Mouse (Mus musculus) cerebellum, postnatal 25 days (tissue): ENCODE data around the gene Ly6g6c.

Source experiments
- DNase-seq, 2 experiments: peaks; one replicate each; pipeline ENCODE4 v3.0.0; 2021; ENCODE audit warnings: mixed read lengths in 2 of 2

Ly6g6c gene

DNA sequence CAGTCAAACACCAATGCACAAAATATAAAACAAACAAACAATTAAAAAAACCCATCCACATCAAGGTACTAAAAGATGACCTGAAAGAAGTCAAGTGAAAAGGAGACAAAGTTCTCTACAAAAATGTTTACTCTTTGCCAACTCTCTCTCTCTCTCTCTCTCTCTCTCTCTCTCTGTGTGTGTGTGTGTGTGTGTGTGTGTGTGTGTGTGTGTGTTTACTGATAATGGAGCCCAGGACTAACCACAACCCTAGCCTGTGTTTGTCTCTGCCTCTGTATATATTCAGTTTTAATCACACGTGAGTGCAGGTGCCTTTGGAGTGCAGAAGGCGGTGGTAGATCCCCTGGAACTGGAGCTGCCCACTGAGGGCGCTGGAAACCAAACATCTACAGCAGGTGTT lies 8.1 kb upstream of the Ly6g6c start:
- DNase-seq: no peak

DNA sequence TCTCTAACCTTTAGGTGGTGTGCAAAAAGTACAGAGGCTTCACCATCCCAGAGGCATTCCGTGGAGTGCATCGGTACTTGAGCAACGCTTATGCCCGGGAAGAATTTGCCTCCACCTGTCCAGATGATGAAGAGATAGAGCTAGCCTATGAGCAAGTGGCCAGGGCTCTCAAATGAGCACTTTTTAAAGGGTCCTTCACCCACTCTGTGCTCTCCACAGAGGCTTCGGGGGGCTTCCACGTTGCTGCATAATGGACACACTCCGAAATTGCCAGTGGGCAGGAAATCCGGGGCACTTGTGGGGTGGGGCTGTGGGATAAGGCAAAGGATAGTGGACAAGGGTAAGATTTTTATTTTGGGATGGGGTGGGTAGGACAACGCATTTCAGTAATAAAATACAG lies 6.9 kb upstream of the Ly6g6c start:
- peak in 1 of 2 experiments; percentile 12 for DNase-seq

DNA sequence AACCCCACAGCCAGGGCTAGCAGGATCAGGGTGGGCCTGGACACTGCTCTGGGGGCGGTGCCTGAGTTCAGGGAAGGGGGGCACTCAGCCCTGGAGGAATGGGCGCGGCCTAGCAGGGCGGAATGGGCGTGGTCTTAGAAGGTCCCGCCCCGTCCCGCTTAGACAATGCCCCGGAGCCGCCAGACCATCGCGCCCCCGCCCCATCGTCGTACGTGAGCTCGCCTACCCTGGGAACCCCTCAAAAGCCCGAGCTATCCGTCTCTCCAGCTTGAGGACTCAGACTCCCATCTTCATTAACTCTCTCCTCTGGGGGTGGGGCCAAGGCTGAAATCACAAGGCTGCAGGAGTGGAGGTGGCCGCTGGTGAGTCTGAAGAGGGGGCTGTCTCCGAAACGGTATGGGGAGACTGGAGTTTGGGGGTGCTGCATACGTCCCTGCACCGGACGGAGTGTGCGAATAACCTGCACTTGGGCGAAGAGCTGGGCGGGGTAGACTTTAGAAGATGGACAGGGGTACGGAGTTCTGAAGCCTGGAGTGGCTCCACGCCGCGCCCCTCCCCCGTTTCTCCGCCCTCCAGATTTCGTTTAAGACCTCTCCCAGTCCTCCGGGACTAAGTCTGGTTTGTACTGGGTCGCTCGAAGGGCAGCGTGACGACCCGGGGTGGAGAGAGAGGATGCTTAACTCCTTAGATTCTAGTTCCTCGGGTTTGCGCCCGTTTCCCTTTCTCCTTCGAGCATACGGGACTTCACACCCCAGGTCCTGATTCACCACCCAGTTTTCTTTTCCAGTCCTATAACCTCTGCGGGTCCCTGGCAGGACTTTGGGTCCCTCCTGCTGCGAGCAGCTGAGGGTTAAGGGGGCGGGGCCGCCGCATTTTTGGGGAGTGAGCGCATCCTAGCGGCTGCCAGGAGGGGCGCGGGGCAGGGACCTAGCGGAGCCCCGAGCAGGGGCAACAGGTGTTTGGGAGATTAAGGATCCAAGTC lies 6.0 kb upstream of the Ly6g6c start, which contains the start of gene Ddah2:
TSS of gene Ddah2 (plus strand) at position 125 of the 982 bp plus-strand sequence.
- peak; percentile 85 to 91 for DNase-seq

DNA sequence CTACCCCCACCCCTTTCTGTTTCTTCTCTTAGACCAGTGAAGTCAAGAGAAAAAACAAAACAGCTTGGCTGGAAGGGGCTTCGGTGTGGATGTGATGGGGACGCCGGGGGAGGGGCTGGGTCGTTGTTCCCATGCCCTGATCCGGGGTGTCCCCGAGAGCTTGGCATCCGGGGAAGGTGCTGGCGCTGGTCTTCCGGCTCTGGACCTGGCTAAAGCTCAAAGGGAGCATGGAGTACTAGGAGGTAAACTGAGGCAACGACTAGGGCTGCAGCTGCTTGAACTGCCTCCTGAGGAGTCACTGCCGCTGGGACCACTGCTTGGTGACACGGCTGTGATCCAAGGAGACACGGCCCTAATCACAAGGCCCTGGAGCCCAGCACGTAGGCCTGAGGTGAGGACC lies 5.1 kb upstream of the Ly6g6c start:
- peak in 1 of 2 experiments; percentile 27 for DNase-seq

DNA sequence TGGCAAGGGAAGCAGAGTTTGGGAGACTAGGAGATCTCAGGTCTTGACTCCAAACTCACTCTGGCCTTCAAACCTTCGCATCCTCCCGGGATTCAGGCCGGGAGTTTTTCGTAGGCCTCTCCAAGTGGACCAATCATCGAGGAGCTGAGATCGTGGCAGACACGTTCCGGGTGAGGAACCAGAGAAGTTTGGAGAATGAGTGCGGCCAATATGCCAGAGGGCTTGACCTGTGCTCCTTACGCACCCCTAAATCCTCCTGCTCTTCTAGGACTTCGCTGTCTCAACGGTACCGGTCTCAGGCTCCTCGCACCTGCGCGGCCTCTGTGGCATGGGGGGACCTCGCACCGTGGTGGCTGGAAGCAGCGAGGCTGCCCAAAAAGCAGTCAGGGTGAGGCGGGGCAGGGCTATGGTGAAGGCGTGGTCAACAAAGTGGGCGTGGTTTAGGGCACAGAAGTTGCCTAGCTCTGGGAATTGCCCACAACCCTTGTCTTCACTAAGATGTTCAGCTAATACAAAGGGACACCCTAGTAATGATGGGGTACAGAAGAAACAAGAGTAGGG lies 4.4 kb upstream of the Ly6g6c start:
- DNase-seq: peak; percentile 29 to 57

DNA sequence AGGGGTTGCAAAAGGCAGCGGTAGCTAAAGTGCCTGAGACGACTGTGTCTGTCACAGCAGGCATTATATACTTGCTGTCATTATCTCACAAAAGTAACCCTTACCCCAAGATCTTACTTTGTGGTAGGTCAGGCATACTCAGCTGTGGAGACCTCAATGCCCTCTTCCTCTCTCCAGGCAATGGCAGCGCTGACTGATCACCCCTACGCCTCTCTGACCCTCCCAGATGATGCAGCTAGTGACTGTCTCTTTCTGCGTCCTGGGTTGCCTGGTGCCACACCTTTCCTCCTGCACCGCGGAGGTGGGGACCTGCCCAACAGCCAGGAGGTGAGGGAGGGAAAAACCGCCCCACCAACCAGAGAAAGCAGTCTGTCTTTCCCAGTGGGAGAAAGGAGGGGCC lies 3.9 kb upstream of the Ly6g6c start:
- DNase-seq: peak in 1 of 2 experiments; percentile 17

DNA sequence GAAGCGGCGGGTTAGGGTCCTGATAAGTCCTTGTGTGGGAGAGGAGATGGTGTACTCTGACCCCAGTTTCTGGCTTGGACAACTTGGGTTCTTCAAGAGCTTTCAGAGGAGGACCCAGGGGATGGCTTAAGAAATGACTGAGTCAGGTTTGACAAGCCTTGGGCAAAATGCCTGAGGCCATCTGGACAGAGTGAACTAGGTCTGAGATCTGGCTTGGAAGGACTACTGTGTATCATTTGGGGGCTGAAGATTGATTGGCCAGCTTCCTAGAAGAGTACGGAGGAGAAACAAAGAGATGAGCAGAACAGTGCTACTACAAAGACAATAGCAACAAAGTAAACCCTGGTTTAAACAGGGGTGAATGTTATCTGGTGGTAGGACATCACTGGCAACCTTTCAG lies 1.7 kb upstream of the Ly6g6c start:
- peak; percentile 52 to 70 for DNase-seq

DNA sequence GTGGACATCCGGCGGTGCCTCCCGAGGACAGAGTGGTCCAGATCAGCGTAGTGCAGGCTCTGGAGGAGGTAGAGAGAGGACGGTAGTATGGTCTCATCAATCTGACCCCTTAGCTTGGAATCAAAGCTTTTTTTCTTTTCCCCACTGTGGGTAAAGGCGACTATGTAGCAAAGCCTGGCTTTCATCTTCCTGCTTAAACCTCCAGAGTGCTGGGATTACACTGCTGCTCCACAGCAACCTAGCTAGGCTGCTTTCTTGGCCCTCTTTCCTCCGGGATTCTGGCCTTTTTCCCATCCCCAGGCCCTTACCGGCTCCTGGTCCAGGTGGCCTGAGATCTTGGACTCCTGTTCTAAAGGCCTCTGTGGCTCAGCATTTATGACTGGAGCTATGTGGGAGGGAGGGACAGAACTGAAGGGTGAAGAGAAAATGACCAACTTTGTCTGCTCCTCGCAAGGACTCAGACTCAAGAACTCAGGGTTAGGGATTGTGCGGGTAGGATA lies 760 bp upstream of the Ly6g6c start:
- peak; percentile 75 to 79 for DNase-seq

DNA sequence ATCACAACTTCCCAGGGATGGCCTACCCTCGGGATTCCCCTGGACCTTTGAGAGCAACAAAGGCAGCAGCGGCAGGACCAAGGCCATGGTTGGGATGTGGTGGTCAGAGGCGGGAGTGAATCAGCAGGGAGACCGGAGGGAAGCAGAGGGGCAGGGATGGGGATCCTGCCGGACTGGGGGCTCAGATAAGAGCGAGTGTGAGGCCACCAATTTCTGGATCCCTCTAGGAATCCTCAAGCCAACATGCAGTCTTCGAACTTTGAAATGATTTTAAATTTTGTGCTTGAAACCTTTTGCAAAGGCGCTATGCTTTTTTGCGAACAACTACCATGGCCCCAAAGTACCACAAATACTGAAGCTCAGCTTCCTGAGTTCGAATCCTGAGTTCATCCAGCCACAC lies 896 bp downstream of the Ly6g6c start, which contains the start of gene Mpig6b:
TSS of gene Mpig6b (minus strand) at position 101 of the 400 bp plus-strand sequence.
- DNase-seq: peak in 1 of 2 experiments; percentile 21

DNA sequence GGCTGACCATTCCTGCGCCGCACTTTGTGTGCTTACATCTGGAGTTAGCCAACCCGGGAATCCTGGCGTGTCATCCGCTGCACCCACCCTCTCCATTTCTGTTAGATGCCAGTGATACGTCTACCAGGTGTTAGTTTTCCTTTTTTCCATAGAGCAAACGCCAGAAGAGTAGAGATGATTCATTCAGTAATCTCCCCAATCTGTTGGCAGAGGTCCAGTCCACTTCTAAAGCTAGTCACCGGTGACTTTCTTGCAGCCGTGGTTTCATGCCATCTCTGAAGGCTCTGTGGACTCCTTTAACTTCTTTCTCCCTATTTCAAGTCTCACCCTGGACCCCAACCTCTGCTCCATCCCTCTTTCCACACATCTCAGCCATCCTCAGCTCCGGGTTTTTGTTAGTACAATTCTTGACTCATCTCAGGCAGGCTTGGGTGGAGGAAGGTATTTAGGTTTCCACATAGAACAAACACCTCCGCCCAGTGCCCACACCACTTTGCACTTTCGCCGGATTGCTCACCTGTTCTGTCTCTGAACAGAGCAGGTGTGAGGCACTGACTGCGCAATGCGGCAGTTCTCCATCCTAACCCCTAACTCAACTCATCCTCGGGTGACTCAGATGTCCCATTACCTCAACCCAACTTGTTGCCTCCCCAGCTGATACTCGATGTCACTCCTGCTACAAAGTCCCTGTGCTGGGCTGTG lies 3.2 kb downstream of the Ly6g6c start:
- peak; percentile 36 to 56 for DNase-seq

DNA sequence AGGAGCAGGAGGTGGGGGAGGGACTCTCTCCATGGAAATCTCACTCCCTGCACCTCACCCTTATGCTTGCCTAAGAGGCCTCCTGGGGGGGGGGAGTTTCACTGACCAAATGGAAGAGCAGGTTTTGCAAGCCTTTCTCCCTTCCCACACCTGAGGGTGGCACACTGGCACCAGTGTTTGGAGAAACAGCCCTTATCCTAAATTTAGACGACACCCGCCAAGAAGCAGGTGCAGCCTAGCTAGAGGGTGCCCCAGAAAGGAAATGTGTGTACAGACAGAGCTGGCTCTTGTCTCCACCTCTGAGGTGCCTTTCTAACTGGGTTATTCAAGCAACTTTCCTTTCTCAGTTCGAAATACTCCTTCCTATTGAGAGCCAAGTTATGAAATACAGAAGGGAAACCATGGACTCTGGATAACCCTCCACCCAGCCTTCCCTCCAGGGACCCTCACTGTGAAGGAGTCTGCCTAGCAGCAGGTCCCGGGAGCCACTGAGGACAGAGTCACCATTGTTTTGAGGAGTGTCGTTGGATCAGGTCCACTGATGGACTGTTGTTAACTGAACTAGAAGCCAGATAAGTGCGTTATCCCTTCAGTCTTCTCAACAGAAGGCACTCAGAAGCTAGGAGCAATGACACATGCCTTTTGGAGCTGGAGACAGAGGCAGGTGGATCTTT lies 5.5 kb downstream of the Ly6g6c start:
- DNase-seq: peak; percentile 85 to 91

DNA sequence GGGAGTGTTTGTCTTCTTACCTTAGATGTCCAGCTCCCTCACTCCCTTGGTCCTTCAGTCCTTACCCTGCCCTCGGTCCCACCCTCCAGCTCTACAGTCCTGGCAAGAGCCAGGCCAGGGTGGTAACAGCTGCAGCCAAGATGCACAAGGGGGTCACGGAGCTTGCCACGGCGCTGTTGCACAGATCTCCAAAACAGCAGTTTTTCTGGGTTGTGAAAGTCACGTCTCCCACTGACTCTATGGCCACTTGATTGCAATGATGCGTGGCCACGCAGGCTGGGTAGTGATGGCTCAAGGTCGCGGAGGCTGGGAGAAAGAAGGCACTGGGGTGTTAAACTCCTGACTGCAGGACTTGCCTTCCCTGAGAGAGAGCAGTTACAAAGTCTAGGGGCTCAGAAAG lies 6.3 kb downstream of the Ly6g6c start:
- DNase-seq: peak; percentile 49 to 52

DNA sequence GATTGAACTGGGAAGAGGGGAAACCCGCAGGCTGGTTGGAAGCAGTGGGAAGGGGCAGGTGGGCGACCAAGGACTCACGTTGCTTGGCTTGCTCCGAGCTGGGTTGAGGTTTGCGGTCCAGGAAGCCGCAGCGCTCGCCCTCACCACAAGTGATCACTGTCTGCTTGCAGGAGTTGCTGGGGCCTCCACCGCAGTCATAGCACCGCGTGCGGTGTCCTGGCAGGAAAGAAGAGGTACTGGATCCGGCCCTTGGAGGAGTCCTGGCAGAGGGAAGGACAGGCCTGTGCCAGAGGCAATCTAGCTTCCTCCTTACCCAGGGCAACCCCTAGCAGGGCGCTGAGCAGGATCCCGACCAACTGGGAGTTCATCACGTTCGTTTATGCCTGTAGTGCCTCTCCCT lies 8.9 kb downstream of the Ly6g6c start:
- DNase-seq: peak; percentile 86 to 91

DNA sequence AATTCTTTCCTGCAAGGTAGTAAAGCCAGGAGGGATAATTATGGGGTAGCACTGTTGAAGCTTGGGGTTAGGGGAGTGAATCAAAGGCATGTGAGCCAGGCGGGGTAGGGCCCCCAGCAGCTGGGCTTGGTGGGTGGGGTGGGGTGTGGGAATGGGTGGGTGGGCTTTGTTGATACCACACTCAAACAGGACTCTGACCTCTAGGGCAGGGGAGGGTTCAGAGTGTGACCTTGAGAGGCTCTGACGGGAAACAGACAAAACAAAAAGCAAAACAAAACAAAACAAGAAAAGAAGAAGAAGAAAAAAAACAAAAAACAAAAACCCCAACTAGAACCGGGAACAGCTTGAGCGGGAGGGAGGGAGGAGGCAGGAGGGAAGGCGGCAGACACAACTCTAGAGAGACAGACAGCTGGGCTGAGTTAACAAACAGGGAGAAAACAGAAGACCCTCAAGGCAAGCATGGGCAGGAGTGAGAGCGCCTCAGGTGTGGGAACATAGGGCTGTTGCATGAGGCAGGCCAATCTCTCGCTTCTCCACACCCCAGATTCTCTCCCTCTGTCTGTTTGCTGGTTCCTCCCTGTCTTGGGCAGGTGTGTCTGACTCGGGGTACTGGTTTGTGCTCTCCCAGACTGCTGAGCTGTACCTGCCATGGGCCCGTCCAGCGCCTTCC lies 11.5 kb downstream of the Ly6g6c start, which contains the start of gene Ly6g6e:
TSS of gene Ly6g6e (plus strand) at position 396 of the 670 bp plus-strand sequence.
- peak in 1 of 2 experiments; percentile 27 for DNase-seq

DNA sequence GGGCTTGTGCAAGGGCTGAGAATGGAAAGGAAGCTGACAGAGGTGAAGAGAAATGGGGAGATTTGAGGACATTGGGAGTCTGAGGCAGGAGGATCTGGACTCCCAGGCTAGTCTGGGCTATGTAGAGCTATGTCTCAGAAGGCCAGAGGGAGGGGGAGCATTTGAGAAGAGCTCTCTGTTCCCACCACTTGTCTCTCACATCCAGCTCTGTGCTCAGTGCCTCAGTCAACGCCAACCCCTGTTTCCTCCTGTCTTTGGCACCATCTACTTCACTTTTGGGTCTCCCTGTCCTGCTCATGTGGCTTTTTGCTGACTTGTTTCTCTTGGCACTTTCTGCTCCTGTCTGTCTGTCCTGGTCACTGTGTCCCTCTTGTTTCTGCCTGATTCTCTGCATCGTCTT lies 12.1 kb downstream of the Ly6g6c start:
- peak in 1 of 2 experiments; percentile 30 for DNase-seq

DNA sequence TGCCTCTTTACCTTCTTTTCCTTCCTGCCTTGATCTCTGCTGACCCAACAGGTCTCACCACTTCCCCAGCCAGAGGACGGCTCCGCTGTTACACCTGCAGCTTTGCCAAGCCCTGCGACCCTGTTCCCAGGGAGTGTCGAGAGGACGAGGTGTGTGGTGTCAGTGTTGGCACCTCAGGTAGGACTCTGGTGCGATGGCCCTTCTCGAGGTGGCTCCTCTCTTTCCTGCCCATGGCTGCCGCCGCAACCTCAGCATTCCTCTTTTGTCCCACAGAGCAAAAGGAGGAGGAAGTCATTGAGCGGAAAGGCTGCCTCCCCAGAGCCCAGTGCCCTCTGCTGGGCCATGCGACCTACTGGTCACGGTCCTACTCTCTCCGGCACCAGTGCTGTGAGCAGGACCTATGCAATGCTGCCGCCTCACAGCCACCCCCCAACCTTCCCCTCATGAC lies 12.6 kb downstream of the Ly6g6c start, which contains the start of gene Ly6g6d:
TSS of gene Ly6g6d (minus strand) at position 280 of the 448 bp plus-strand sequence.
- DNase-seq: peak; percentile 66 to 71

DNA sequence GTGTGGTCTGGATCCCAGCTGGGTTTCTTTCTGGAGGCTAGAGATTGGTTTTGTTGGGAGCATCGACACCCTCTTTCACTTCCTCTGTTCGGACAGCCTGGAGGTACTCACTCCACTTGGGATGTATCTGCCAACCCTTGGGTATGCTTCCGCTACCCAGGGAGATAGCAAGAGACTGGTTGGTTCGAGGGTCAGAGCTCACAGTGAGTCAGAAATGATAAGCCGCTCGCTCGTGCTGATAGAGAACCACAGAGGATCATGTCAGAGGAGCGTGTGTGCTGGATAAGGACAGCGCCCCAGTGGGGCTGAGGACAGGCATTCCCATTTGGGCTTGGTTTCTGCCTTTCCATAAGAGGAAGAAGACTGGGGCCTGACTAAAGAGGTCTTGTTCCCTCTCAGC lies 14.6 kb downstream of the Ly6g6c start:
- DNase-seq: peak in 1 of 2 experiments; percentile 40

DNA sequence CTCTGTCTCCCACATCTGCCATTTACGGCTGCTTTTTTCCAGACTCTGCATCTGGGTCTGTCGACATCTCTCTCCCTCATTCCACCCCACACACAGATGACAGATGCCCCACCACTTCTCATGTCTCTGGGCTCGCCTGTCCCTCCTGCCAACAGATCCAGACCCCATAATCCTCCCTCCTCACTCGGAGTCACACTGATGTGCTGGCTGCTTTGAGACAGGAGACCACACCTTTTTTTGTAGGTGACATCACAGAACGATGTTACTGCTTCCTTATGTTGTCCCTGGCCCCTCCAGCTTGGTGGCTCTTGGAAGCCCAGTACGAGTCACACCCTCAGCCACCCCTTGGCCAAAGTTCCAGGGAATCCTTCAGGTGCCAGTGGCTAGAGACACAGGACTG lies 15.1 kb downstream of the Ly6g6c start:
- DNase-seq: no peak

DNA sequence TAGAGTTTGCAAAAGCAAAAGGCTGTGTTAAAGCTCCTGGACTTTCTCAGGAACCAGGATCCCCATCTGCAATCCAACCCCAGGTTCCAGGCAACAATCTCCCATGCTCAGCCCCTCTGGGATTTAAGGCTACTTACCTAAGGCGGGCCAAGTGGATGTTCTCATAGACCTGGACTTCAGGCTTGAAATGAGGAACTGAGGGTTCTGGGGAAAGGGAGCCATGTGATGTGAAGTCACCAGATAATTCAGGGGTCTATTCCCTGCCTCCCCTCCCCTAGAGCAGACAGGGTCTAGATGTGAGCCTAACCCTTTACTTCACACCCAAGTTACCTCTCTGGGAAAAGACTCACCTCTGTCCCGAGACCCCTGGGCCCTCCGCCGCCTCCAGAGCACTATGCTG lies 15.5 kb downstream of the Ly6g6c start:
- no peak for DNase-seq

DNA sequence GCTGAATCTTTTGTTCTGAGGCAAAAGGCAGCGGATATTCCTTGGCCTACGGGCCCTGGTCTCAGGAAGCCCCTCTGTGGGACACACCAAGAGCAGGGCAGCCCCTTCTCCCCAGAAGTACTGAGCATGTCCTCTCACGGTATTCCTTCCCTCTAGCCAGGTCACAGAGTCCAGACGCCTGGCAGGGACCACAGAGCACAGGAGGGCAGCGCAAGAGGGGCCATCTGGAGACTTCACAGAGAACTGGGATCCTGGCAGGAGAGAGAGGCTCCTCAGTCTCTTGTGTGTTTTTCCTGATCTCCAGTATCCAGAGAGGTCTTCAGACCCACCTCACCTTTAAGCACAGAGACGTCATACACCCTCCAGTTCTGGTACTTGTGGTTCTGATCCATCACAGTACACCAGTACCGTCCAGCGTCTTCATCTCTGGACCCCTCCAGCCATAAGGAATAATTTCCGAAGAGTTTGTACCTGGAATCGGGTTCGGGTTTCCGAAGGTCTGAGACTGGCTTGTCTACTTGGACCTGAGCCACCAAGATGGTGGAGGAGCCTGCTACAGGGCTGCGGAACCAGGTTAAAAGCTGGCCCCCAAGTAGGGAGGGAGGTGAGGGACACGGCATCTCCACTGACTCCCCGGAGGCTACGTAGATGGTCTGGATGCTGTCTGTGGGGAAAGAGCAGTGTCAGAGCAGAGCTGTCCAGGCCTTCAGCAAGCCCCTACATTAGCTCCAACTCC lies 17.8 kb downstream of the Ly6g6c start:
- DNase-seq: peak; percentile 82 to 83
